Mouse (Mus musculus) MEL (cell line): ENCODE measurements around the gene Tle3.

Experiments used
- CHD1 ChIP-seq: IDR thresholded peaks from 2 replicates; pipeline ENCODE4 v1.6.1; 2012; ENCODE audit warnings: low read depth, mild to moderate bottlenecking, inconsistent platforms, low read length, improper control_type of control experiment
- CTCF ChIP-seq, 3 experiments: IDR thresholded peaks in 2 of 3; conservative IDR thresholded peaks in 1 of 3; 2 replicates each; pipeline ENCODE4 v1.5.1; 2011 to 2012; ENCODE audit warnings: low read length in 3 of 3, low read depth in 2 of 3, mild to moderate bottlenecking in 2 of 3, improper control_type of control experiment in 1 of 3, inconsistent platforms in 1 of 3, mixed read lengths in 1 of 3, moderate library complexity in 1 of 3; ENCODE audit not compliant: control insufficient read depth in 1 of 3, insufficient read depth in 1 of 3, poor library complexity in 1 of 3, severe bottlenecking in 1 of 3
- MEF2A ChIP-seq: IDR thresholded peaks from 2 replicates; pipeline ENCODE4 v1.6.1; 2014; ENCODE audit warnings: low read depth, mild to moderate bottlenecking, inconsistent platforms, low read length, improper control_type of control experiment; ENCODE audit not compliant: poor library complexity, insufficient replicate concordance, severe bottlenecking; ENCODE audit errors: extremely low read depth
- MXI1 ChIP-seq: IDR thresholded peaks from 2 replicates; pipeline ENCODE4 v1.6.1; 2011; ENCODE audit warnings: mild to moderate bottlenecking, low read depth, low read length, improper control_type of control experiment

- TF ChIP-seq MXI1 (no peak), CTCF (IDR thresholded peaks at IDR 0.05 in 2 of 3, conservative IDR thresholded peaks at IDR 0.05 in 1 of 3; ENCODE audit: control insufficient read depth in 1 of 3, insufficient read depth in 1 of 3, low read depth in 2 of 3, low read length in 3 of 3, poor library complexity in 1 of 3, severe bottlenecking in 1 of 3) (no peak), CHD1 (no peak), MEF2A (no peak)
Observed at GRCm38 (mm10) chr9:61467436-61467835, 95.3 kb downstream of the Tle3 start.
